Mouse (Mus musculus) kidney, postnatal 25 days (tissue): ENCODE measurements around the gene Miga2.
"Not testable (repeated sequence)": the region's sequence is repeated elsewhere in the genome, so short reads cannot be mapped to it uniquely, and the experiment has no call there.

Experiments
- DNase-seq, 2 experiments: peaks; one replicate each; pipeline ENCODE4 v3.0.0; 2021; ENCODE audit warnings: mixed read lengths in 2 of 2

Gene Miga2

GRCm38 (mm10) chr2:30397986-30398512 lies 34.0 kb downstream of the Miga2 start:
- DNase-seq: no peak

GRCm38 (mm10) chr2:30399191-30400171 lies 35.4 kb downstream of the Miga2 start:
- DNase-seq: peak; percentile 33 to 80

- no peak for DNase-seq
Observed at GRCm38 (mm10) chr2:30401581-30401980, 37.5 kb downstream of the Miga2 start.

GRCm38 (mm10) chr2:30402351-30402826 lies 38.4 kb downstream of the Miga2 start:
- no peak for DNase-seq

GRCm38 (mm10) chr2:30402843-30403242 lies 38.8 kb downstream of the Miga2 start:
- no peak for DNase-seq

GRCm38 (mm10) chr2:30403870-30404269 lies 39.8 kb downstream of the Miga2 start:
- no peak for DNase-seq

- no peak for DNase-seq
Observed at GRCm38 (mm10) chr2:30407221-30407620, 43.2 kb downstream of the Miga2 start.

GRCm38 (mm10) chr2:30407778-30408177 lies 43.7 kb downstream of the Miga2 start:
- no peak for DNase-seq

GRCm38 (mm10) chr2:30408452-30409100 lies 44.5 kb downstream of the Miga2 start:
- DNase-seq: peak in 1 of 2 experiments; percentile 41

- peak; percentile 66 to 89 for DNase-seq
Observed at GRCm38 (mm10) chr2:30409454-30410176, 45.6 kb downstream of the Miga2 start.

- peak in 1 of 2 experiments; percentile 56 for DNase-seq
Observed at GRCm38 (mm10) chr2:30413038-30413973, 49.3 kb downstream of the Miga2 start.

GRCm38 (mm10) chr2:30414101-30414500 lies 50.1 kb downstream of the Miga2 start:
- peak in 1 of 2 experiments; percentile 40 for DNase-seq

GRCm38 (mm10) chr2:30414681-30415080 lies 50.6 kb downstream of the Miga2 start:
- DNase-seq: no peak

GRCm38 (mm10) chr2:30415157-30415935 lies 51.3 kb downstream of the Miga2 start, which contains the start of gene Crat:
Crat (minus strand) TSS chr2:30415813.
- peak; percentile 96 to 99 for DNase-seq

GRCm38 (mm10) chr2:30415936-30416648 lies 52.1 kb downstream of the Miga2 start, which contains the start of gene Ptpa:
Ptpa (plus strand) TSS chr2:30416039.
- peak; percentile 94 to 95 for DNase-seq

- DNase-seq: no peak
Observed at GRCm38 (mm10) chr2:30416649-30416965, 52.6 kb downstream of the Miga2 start.

- DNase-seq: not testable (repeated sequence)
Observed at GRCm38 (mm10) chr2:30417154-30417553, 53.1 kb downstream of the Miga2 start.

GRCm38 (mm10) chr2:30417595-30418165 lies 53.6 kb downstream of the Miga2 start:
- DNase-seq: no peak

- no peak for DNase-seq
Observed at GRCm38 (mm10) chr2:30418259-30418658, 54.2 kb downstream of the Miga2 start.

- no peak for DNase-seq
Observed at GRCm38 (mm10) chr2:30419112-30419511, 55.1 kb downstream of the Miga2 start.
